Mouse (Mus musculus): ENCODE results near the gene Soga1. TPM values are rescaled to one million over a fixed set of nuclear protein-coding genes. Genes with fewer than 3 reads are reported as not detected.

The Soga1 gene
- total and polyA plus RNA-seq, 2 experiments from 2014 or later: 1.1 to 21.0 TPM

DNA sequence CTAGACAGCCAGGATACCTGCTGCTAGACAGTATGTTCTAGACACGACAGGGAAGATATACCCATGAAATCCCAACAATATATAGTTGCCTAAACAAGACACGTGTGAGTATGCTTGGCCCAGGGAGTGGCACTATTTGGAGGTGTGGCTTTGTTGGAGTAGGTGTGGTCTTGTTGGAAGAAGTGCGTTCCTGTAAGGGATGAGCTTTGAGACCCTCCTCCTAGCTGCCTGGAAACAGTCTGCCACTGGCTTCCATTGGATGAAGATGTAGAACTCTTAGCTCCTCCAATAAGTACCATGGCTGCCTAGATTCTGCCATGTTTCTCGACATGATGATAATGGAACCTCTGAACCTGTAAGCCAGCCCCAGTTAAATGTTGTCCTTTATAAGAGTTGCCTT is 97.8 kb downstream of the Soga1 start:
- H3K36me3 ChIP-seq (replicated peaks; ENCODE audit: control insufficient read depth, insufficient read depth, low read length): no peaks in the 10 kb centered on the region
- H3K27ac ChIP-seq (ENCODE audit: low read depth): no peak overlapping the region
- no peak overlapping the region for H3K4me2 ChIP-seq (ENCODE audit: low read depth, low read length)
- H3K4me3 ChIP-seq (ENCODE audit: low read depth, low read length): no peak overlapping the region
- H3K27me3 ChIP-seq (ENCODE audit: control insufficient read depth, insufficient read depth, low read length): no peaks in the 10 kb centered on the region
- DNase-seq (ENCODE audit: low spot score) (no peak), ATAC-seq (ENCODE audit: insufficient read depth, low read depth) (no peak)
- H3K9me3 ChIP-seq (replicated peaks; ENCODE audit: control insufficient read depth, low read length): no peaks in the 10 kb centered on the region
- TF ChIP-seq CTCF (IDR thresholded peaks at IDR 0.05; ENCODE audit: low read depth): no peak
- no peak for TF ChIP-seq EP300 (IDR thresholded peaks at IDR 0.05; ENCODE audit: low read depth)
- no peak overlapping the region for H3K9ac ChIP-seq (replicated peaks; ENCODE audit: low read depth, low read length)
- 87% methylated on average over 4 of the region's 4 CpGs for WGBS
- H3K4me1 ChIP-seq (ENCODE audit: control insufficient read depth, insufficient read depth): peaks cover 15% of the 10 kb centered on the region

- ATAC-seq (ENCODE audit: insufficient read depth, low read depth): no peak
- 58% methylated on average over 2 of the region's 2 CpGs for WGBS
- TF ChIP-seq EP300 (IDR thresholded peaks at IDR 0.05; ENCODE audit: low read depth) (no peak), CTCF (IDR thresholded peaks at IDR 0.05; ENCODE audit: low read depth) (no peak)
These were observed 99.0 kb downstream of the Soga1 start for GRCm38 (mm10) chr2:156980059-156980458.

GRCm38 (mm10) chr2:156976711-156977110 is 102.3 kb downstream of the Soga1 start:
- Histone ChIP-seq H3K9me3 (replicated peaks; ENCODE audit: control insufficient read depth, low read length) (no peaks in the 10 kb centered on the region), H3K4me3 (ENCODE audit: low read depth, low read length) (no peak overlapping the region), H3K4me2 (ENCODE audit: low read depth, low read length) (no peak overlapping the region), H3K27ac (ENCODE audit: low read depth) (no peak overlapping the region), H3K9ac (replicated peaks; ENCODE audit: low read depth, low read length) (no peak overlapping the region), H3K27me3 (ENCODE audit: control insufficient read depth, insufficient read depth, low read length) (no peaks in the 10 kb centered on the region), H3K36me3 (replicated peaks; ENCODE audit: control insufficient read depth, insufficient read depth, low read length) (no peaks in the 10 kb centered on the region), H3K4me1 (ENCODE audit: control insufficient read depth, insufficient read depth) (peaks cover 28% of the 10 kb centered on the region)
- ATAC-seq (ENCODE audit: insufficient read depth, low read depth) (no peak), DNase-seq (ENCODE audit: low spot score) (no peak)
- TF ChIP-seq CTCF (IDR thresholded peaks at IDR 0.05; ENCODE audit: low read depth): no peak
- TF ChIP-seq EP300 (IDR thresholded peaks at IDR 0.05; ENCODE audit: low read depth): no peak

More at GRCm38 (mm10) chr2:156980059-156980458, 99.0 kb downstream of the Soga1 start:
- peak; percentile 4 for DNase-seq (ENCODE audit: low spot score)
- Histone ChIP-seq H3K4me3 (ENCODE audit: low read depth, low read length) (no peak overlapping the region), H3K27ac (ENCODE audit: low read depth) (no peak overlapping the region), H3K36me3 (replicated peaks; ENCODE audit: control insufficient read depth, insufficient read depth, low read length) (no peaks in the 10 kb centered on the region), H3K9ac (replicated peaks; ENCODE audit: low read depth, low read length) (no peak overlapping the region), H3K9me3 (replicated peaks; ENCODE audit: control insufficient read depth, low read length) (no peaks in the 10 kb centered on the region), H3K27me3 (ENCODE audit: control insufficient read depth, insufficient read depth, low read length) (no peaks in the 10 kb centered on the region), H3K4me2 (ENCODE audit: low read depth, low read length) (no peak overlapping the region), H3K4me1 (ENCODE audit: control insufficient read depth, insufficient read depth) (peaks cover 19% of the 10 kb centered on the region)

GRCm38 (mm10) chr2:156974967-156975366 is 104.1 kb downstream of the Soga1 start:
- Histone ChIP-seq H3K9me3 (replicated peaks; ENCODE audit: control insufficient read depth, low read length) (no peaks in the 10 kb centered on the region), H3K4me1 (ENCODE audit: control insufficient read depth, insufficient read depth) (peaks cover 36% of the 10 kb centered on the region), H3K4me2 (ENCODE audit: low read depth, low read length) (peak overlapping the region; percentile 29; the same call in 1 of the 2 replicates), H3K36me3 (replicated peaks; ENCODE audit: control insufficient read depth, insufficient read depth, low read length) (no peaks in the 10 kb centered on the region), H3K27ac (ENCODE audit: low read depth) (peak overlapping the region; percentile 75), H3K27me3 (ENCODE audit: control insufficient read depth, insufficient read depth, low read length) (no peaks in the 10 kb centered on the region), H3K4me3 (ENCODE audit: low read depth, low read length) (no peak overlapping the region), H3K9ac (replicated peaks; ENCODE audit: low read depth, low read length) (no peak overlapping the region)
- WGBS: 0% methylated on average over 2 of the region's 2 CpGs
- TF ChIP-seq CTCF (IDR thresholded peaks at IDR 0.05; ENCODE audit: low read depth) (no peak), EP300 (IDR thresholded peaks at IDR 0.05; ENCODE audit: low read depth) (no peak)
- DNase-seq (ENCODE audit: low spot score) (peak; percentile 56), ATAC-seq (ENCODE audit: insufficient read depth, low read depth) (peak; percentile 83)

- Histone ChIP-seq H3K36me3 (replicated peaks; ENCODE audit: control insufficient read depth, insufficient read depth, low read length) (no peaks in the 10 kb centered on the region), H3K9me3 (replicated peaks; ENCODE audit: control insufficient read depth, low read length) (no peaks in the 10 kb centered on the region), H3K27me3 (ENCODE audit: control insufficient read depth, insufficient read depth, low read length) (no peaks in the 10 kb centered on the region), H3K4me2 (ENCODE audit: low read depth, low read length) (no peak overlapping the region), H3K9ac (replicated peaks; ENCODE audit: low read depth, low read length) (no peak overlapping the region), H3K4me1 (ENCODE audit: control insufficient read depth, insufficient read depth) (peaks cover 36% of the 10 kb centered on the region), H3K27ac (ENCODE audit: low read depth) (no peak overlapping the region), H3K4me3 (ENCODE audit: low read depth, low read length) (no peak overlapping the region)
- DNase-seq (ENCODE audit: low spot score) (no peak), ATAC-seq (ENCODE audit: insufficient read depth, low read depth) (no peak)
- TF ChIP-seq EP300 (IDR thresholded peaks at IDR 0.05; ENCODE audit: low read depth) (no peak), CTCF (IDR thresholded peaks at IDR 0.05; ENCODE audit: low read depth) (no peak)
- 60% methylated on average over 5 of the region's 5 CpGs for WGBS
These were observed 105.5 kb downstream of the Soga1 start for GRCm38 (mm10) chr2:156973316-156974100.
